Mouse (Mus musculus) kidney, postnatal 25 days (tissue): ENCODE results near the gene Lrrn4cl.
"Not testable (repeated sequence)": the region's sequence is repeated elsewhere in the genome, so short reads cannot be mapped to it uniquely, and the experiment has no call there.

Experiments
- DNase-seq, 2 experiments: peaks; one replicate each; pipeline ENCODE4 v3.0.0; 2021; ENCODE audit warnings: mixed read lengths in 2 of 2

The Lrrn4cl gene

DNA sequence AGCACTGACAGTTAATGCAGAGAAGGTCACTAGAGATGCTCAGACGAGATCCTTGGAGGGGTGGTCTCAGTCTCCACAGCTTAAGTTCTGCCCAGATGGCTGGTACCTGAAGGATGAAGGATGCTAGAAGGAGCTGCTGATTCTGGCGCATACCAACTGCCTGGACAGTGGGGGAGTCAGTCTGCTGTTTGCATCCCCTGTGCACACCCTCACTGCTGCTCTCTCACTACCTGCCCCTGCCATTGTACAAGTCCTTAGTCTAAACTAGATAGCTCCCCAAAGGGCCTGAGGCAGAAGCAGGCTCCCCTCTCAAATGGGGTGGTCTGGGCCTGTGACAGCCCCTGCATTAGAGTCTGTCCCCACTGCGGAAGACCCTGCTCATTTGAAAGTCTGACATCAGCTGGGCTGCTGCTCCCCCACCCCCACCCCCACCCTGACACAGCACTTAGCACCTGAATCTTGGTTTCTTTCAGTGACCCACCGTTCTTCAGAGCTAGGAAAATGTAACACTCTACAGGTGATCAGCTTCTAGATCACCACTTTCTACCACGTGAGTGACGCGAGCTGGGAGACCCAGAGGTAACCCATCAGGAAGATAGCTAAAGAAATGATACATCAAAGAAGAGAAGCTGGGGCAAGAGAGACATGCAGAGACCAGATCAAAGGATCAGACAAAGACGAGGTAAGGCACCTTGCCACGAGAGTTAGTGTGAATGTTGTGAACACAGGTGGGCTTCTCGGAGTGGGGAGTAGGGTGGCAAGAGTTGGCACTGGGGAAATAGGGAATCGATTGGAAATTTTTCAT lies 11.3 kb upstream of the Lrrn4cl start, which contains the start of gene Gng3:
Gene Gng3, minus strand, starts transcription at position 92 of the 805 bp plus-strand sequence.
- peak in 1 of 2 experiments; percentile 32 for DNase-seq

DNA sequence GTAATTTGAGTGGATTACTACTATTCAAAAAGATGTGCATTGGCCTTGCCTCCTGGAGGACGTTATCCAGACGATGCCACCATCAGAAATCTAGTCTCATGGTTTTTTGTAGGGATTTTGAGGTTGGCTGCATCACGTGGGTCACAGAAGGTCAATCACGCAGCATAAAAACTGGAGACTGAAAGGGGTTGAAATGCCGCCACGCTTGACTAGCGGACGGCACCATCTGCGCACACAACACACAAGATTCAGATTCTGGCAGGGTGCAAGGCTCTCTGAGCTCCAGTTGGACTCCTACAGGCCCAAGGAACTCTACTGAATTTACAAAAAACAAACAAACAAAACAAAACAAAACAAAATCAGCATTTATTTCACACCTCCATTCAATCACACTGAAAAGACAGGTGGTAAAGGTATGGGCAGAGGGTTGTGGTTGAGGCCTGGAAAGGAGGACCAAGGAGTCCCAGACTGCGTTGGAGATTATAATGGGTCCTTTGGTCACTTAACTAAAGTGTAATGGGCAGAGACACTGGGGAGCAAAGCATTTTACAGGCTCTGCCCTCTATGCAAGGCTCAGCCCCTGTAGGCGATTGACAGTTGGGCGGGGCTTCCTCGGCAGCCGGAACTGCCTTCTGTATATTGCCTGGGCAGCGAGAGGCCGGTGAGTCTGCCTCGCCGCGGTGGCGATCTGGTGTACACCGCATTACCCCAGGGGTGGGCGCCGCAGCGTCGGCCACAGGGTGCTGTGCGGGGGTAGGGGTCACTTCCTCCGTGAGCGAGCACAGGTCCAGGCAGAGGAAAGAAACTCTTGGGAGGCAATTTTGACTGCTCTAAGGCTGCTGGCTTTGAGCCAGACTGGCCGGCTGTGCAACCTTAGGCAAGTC lies 10.4 kb upstream of the Lrrn4cl start:
- peak; percentile 86 to 92 for DNase-seq

DNA sequence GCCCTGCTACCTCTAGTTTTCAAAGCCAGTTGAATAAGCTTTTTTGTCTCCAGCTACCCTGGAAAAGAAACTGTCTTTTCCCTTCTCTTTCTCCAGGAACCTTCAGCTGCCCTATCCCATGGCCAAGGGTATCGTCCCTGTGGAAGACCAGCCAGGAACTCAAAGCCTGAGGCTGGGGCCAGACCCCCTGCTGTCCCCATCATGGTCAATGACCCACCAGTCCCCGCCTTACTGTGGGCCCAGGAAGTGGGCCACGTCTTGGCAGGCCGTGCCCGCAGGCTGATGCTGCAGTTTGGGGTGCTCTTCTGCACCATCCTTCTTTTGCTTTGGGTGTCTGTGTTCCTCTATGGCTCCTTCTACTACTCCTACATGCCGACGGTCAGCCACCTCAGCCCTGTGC lies 9.6 kb upstream of the Lrrn4cl start:
- peak in 1 of 2 experiments; percentile 38 for DNase-seq

DNA sequence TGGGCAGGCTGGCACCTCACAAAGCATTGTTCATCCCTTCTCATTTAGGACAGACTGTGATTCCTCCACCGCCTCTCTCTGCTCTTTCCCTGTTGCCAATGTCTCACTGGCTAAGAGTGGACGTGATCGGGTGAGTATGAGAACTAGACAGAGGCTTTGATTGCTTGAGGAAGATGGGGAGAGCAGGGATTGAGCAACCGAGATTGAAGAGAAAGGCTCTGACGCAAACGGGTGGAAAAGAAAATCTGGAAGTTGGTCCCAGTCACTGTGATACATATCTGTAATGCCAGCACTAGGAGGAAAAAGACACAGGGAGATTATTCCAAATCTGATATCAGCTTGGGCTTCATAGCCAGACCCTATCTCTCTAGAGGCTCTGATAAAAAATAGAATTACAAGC lies 7.6 kb upstream of the Lrrn4cl start:
- no peak for DNase-seq

DNA sequence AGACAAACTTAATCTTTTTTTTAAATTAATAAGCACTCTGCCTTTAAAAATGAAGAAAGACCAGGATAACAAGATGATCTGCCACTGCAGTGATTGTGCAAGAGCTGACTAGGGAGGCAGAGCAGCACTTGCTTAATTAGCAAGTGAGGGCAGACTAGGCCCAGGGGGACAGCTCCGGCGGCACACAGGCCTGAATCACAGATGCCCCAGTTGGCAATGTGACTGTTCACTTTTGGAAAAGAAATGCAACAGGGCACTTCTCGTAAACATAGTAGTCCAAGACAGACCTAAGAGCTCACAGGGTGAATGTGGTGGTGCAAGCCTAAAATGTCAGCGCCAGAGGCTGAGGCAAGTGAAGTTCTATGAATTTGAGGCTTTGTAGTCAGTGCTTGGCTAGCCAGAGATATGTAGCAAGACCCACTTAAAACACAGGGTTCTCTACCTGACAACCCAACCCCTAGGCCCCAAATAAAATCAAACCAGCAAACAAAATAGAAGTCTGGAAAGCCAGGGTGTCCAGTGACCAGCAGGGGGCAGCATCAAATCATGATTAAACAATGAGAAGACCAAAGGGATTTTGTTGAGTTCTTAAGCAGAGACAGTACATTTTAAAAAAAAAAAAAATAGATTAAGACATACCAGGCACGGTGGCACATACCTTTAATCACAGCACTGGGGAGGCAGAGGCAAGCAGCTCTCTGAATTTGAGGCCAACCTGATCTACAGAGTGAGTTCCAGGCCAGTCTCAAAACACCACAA lies 6.0 kb upstream of the Lrrn4cl start:
- peak; percentile 77 to 95 for DNase-seq

DNA sequence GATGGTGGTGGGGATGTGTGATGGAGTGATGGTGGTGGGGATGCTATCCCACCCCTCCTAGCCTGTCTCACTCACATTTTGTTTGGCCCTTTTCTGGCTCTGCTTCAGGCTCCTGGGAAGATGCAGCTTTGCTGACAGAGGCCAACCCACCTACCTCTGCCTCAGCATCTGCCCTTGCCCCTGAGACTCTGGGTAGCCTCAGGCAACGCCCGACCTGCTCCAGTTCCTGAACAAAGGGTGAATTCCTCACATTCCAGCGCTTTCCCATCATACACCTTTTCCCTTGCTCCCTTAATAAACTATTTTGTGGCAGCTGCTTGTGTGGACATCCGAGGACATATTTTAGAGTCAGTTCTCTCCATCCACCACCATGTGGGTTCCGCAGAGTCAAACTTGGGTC lies 2.2 kb upstream of the Lrrn4cl start:
- DNase-seq: no peak

DNA sequence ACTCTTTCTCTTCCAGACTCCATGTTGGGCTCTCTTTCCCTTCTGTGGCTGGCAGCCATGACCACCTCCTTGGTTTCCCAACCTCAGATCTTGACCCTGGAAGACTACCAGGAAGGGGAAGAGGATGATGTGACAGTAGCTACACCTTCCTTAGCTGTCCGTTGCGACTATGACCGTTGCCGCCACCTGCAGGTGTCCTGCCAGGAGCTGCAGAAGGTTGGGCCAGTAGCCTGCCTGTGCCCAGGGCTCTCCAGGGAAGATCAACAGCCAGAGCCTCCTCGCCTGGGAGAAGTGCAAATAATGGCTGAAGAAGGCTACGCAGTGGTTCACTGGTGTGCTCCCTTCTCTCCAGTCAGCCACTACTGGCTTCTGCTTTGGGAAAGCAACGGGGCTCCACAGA lies 1.1 kb downstream of the Lrrn4cl start:
- DNase-seq: no peak

DNA sequence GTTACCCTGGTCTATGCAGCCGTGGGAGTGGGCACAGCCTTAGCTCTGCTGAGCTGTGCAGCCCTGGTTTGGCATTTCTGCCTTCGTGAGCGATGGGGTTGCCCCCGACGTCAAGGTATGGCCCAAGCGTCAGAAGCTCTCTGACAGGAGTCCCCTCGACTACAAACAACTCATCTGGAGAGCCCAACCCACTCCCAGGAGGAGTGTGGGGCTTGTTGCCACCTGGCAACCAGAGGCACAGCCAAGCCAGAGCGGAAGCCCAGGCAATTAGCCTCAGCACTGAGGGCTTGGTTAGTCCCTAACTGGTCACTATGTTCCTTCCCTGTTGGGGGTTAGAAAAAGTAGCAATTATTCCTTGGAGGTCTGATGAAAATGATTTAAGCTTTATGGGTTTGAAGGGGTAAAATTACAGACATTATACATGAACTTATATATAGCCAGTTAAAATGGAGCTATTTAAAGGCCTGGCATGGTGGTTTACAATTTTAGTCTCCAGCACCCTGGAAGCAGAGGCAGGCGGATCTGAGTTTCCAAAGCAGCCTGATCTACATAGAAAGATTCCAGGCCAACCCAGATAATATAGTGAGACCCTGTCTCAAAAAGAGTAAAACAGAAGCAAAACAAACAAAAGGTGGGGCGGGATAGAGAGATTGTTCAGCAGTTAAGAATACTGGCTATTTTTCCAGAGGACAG lies 1.8 kb downstream of the Lrrn4cl start:
- no peak for DNase-seq

DNA sequence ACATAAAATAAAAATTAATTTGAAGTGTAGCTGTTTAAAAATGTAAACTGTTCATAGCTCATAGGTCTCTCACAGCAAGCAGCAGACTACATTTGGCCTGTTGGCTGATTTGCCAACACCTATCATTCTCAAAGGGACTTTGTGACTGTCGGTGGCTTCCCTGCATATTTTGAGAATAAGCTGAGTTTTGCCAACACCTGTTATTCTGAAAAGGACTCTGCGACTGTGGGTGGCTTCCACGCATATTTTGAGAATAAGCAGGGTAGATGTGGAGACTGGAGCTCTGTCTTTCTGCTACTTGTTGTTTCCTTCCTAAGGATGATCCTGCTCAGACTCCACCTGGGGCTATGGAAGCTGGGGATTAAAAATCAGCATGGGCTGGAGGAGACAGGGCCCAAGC lies 2.5 kb downstream of the Lrrn4cl start:
- DNase-seq: no peak

DNA sequence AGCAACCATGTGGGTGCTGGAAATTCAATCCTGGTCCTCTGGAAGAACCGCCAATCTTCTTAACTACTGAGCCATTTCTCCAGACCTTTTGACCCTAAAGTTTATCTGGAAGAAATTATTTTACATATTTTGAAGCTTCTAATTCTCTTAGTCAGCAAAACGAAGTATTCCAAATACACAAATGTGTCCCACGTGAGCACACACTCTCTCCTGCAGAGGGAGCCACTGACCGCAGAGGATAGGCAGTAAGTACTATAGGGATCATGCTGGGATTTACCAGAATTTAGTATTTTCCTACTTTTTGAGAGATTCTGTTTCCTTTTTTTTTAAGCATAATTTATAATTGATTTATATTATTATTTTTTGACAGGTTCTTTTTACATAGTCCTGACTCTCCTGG lies 7.1 kb downstream of the Lrrn4cl start:
- peak; percentile 77 to 81 for DNase-seq

DNA sequence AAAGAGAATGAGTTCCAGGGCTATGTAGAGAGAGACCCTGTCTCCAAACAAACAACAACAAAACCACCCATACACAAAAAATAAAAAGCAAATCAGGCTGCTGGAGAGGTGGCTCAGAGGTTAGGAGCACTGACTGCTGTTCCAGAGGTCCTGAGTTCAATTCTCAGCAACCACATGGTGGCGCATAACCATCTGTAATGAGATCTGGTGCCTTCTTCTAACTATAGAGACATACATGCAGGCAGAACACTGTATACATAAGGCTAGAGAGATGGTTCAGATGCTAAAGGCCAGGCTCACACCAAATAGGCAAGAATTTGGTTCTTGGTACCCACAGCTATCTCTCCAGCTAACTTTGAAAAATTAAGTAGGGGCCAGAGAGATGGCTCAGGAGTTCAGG lies 8.4 kb downstream of the Lrrn4cl start:
- DNase-seq: peak in 1 of 2 experiments; percentile 68

DNA sequence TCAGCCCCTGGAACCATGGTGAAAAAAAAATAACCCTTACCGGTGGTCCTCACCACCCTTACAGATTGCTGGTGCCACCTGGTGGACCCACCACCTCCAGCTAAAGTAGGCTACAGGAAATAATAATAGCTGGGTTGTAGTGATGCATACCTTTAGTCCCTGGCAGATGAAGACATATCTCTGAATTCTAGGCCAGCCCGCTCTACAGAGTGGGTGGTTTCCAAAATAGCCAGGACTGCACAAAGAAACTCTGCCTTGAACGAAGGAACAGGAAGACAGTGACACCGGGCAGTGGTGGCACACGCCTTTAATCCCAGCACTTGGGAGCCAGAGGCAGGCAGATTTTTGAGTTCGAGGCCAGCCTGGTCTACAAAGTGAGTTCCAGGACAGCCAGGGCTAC lies 13.7 kb downstream of the Lrrn4cl start:
- DNase-seq: no peak

DNA sequence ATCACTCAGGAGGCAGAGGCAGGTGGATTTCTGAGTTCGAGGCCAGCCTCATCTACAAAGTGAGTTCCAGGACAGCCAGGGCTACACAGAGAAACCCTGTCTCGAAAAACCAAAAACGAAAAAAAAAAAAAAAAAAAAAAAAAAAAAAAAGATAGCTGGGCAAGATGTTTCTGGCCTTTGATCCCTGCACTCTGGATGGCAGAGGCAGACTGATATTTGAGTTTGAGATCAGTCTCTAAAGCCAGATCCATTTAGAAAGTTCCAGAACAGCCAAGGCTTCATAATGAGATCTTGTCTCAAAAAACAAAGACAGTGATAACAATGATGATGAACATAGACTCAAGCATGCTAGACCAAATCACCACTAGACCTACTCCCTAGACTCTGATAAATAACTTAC lies 19.8 kb downstream of the Lrrn4cl start:
- not testable (repeated sequence) for DNase-seq

DNA sequence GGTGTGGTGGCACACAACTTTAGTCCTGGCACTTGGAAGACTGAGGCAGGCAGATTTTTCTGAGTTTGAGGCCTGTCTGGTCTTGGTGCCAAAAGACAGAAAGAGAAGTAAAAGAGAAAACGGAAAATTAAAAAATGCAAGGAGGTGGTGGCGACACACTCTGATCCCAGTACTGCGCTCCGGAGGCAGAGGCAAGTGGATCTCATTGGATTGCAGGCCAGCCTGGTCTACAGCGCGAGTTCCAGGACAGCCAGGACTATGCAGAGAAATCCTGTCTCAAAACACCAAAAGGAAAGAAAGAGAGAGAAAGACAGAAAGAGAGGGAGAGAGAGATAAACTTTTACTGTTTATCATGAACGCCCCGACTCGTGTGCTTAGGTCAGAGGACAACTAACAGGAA lies 20.3 kb downstream of the Lrrn4cl start:
- no peak for DNase-seq

DNA sequence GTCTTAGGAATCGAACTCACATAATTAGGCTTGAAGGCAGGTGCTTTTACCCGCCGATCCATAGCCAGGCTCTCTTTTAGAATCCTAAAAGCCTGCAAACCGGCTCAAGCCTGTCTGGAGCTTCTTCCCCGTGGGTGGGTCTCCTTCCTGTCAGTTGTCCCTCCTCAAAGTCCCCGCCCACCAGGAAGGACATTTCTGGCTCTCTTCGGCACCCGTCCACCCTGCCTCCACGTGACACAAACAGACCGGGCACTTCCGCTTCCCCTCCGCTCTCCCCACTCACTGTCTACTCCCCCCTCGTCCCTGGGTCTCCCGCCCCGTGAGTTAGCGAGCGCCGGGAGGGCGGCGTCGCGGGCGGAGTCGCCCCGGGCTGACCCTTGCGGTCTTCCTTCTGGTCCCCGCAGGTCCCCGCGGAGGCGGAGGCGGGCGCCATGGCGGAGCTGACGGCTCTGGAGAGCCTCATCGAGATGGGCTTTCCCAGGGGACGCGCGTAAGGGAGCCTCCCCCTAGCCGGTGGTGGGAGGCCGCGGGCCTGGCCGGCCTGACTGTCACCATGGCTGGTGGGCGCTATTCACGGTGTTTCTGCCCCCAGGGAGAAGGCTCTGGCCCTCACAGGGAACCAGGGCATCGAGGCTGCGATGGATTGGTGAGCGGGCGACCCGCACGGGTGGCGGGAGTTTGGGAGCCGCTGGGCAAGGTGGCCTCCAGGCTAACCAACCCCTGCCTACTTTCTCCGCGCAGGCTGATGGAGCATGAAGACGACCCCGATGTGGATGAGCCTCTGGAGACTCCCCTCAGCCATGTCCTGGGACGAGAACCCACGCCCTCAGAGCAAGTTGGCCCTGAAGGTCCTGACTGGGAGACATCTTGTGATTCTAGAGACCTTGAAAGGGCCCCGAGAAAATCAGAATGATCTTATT lies 21.0 kb downstream of the Lrrn4cl start, which contains the start of gene Ubxn1:
Gene Ubxn1, plus strand, starts transcription at position 230 of the 920 bp plus-strand sequence.
- peak; percentile 97 to 99 for DNase-seq

DNA sequence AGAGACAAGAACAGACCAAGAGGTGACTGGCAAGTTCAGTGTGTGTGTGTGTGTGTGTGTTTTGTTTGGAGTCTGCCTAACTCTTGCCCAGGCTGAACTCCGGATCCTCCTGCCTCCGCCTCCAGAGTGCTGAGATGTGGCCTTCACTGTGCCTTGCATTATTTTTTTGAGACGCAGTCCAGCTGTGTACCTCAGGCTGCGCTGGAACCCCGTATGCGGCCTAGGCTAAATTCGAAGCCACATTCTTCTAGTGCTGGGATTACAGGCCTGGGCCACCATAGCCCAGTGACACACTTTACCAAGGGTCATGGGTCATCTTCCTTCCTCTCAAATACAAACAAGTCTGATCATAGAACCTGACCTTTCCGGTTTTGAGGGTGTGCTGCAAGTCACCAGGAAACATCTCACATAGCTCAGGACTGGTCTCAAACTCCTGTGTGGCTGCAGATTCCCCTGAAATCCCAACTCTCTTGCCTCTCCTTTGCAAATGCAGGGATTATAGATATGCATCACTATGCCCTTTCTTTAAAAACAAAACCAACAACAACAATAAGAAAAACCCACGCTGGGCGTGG lies 21.8 kb downstream of the Lrrn4cl start:
- no peak for DNase-seq

DNA sequence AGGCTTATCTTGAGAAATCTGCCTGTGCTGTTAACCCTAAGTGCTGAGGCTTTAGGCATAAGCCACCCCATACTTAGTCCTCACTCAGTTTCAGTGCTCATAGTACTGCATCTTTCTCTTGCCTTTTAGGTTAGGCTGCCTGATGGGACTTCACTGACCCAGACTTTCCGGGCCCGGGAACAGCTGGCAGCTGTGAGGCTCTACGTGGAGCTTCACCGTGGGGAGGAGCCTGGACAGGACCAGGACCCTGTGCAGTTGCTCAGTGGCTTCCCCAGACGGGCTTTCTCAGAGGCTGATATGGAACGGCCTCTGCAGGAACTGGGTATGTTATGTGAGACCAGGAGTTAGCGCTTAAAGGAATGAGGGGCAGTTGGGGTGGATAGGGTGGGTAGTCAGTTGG lies 24.5 kb downstream of the Lrrn4cl start:
- DNase-seq: no peak

DNA sequence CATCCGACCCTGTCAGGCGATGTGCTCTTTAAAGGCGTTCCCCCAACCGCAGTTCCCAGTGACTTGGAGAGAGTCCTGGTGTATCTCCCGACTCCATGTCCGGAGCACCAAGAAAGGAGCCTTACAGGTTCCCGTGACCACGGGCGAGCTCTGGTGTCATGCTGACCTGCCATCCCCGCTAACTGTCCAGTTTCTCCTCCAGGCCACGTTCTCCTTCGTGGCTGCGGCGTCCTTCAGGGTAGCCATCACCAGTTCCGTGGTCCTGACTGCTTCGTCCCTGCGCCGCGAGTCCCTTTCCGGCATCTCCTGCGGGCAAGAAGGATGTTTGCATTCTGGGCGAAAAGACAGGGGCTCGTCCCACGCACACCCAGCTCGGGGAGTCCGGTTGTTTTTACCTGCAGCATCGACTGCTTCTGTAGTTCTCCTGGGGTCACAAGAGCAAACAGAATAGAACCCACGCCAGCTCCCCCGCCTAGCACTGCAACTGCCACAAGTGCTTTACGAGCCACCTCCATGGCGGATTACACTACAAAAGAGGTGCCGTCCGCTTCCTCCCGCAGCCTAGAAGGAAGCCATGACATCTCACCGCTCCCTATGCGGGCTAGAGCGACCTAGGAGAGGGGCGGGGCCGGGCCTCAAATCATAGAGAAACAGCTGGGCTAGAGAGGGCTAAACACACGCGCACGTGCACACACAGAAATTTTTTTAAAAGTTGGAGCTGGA lies 29.9 kb downstream of the Lrrn4cl start, which contains the start of gene Uqcc3:
Gene Uqcc3, minus strand, starts transcription at position 613 of the 723 bp plus-strand sequence.
- DNase-seq: peak; percentile 93 to 95

DNA sequence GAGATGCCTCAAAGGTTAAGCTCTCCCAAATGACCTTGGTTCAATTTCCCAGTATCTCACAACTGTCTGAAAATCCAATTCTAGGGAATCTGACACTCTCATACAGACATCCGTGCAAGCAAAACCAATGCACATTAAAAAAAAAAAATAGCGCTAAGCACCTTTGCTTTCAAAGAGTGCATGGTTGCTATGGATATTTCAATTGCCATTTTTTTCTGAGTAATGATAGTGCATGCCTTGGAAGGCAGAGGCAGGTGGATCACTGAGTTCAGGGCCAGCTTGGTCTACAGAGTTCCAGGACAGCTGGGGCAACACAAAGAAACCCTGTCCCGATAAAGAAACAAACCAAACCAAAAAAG lies 30.4 kb downstream of the Lrrn4cl start:
- no peak for DNase-seq

DNA sequence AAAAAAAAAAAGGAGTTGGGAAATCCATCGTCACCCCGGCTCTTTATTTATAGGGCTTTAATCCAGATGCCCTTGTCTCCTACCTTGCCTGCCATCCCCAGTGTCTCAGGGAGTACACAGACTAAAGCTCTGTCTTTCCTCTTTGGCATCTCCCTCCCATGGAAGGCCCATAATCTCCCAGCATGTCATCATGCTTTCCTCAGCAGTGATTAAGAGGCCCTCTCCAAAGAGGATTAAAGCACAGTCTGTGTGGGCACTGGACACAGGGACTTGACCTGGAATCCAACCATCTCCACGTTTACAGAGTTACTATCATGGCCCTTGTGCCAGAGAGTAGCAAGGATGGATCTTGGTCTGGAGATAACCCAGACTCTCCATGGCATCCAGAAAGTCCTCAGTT lies 33.0 kb downstream of the Lrrn4cl start, which contains the start of the genes Lbhd1 and Gm49403:
Gene Lbhd1, plus strand, starts transcription at position 117 of the 400 bp plus-strand sequence.
Gene Gm49403, plus strand, starts transcription at position 315 of the 400 bp plus-strand sequence.
- DNase-seq: no peak
